Mouse (Mus musculus): ENCODE measurements around the gene Crybg3.

DNA sequence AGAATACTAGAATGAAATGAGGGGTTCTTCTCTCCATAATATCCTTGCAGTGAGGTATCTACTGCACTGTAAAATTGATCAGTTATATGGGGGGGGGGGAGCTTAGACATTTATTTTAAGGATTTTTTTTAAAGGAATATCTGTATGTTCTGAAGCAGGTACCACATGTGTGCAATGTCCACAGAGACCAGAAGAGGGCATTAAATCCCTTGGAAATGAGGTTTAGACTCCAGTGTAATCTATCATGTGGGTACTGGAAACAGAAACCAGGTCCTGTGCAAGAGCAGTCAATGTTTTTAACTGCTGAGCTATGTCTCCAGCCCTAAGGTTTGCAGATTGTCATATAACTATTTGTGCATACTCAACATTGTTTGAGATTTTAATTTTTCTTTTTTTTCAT, 151.7 kb downstream of the Crybg3 start:
- TF ChIP-seq GATA1 (IDR thresholded peaks at IDR 0.05; ENCODE audit: low read length) (no peak), TAL1 (IDR thresholded peaks at IDR 0.05; ENCODE audit: low read length) (no peak)

All from erythroblast, embryonic 14.5 days (primary cell).